Mouse (Mus musculus) kidney, embryonic 14.5 days (tissue): ENCODE results near the gene Gm11027. TPM values are rescaled to one million over a fixed set of nuclear protein-coding genes. Genes with fewer than 3 reads are reported as not detected.

Source experiments
- ATAC-seq: fragments of 200-750 bp; cut with Nextera tagmentation; 2 replicates; pipeline ENCODE4 v1.8.0; 2017; ENCODE audit warnings: moderate number of reproducible peaks, mild to moderate bottlenecking, moderate TSS enrichment, moderate library complexity; ENCODE audit not compliant: low FRiP score, low TSS enrichment
- H3K27ac ChIP-seq: fragments of 300-500 bp; sonication (generic); 2 replicates; pipeline ENCODE4 v1.5.1; 2014; ENCODE audit warnings: low read depth, mild to moderate bottlenecking, low read length, moderate library complexity, mixed read lengths
- H3K27me3 ChIP-seq: fragments of 300-500 bp; sonication (generic); 2 replicates; pipeline ENCODE4 v1.6.1; 2014; ENCODE audit warnings: mild to moderate bottlenecking, low read length; ENCODE audit not compliant: control insufficient read depth, insufficient read depth
- H3K36me3 ChIP-seq: fragments of 300-500 bp; sonication (generic); 2 replicates; pipeline ENCODE4 v1.6.1; 2014; ENCODE audit warnings: low read length, mixed read lengths; ENCODE audit not compliant: control insufficient read depth, insufficient read depth
- H3K4me1 ChIP-seq: fragments of 300-500 bp; sonication (generic); 2 replicates; pipeline ENCODE4 v1.6.1; 2014; ENCODE audit warnings: low read length, mixed read lengths; ENCODE audit not compliant: control insufficient read depth, insufficient read depth
- H3K4me2 ChIP-seq: fragments of 300-500 bp; sonication (generic); replicated peaks from 2 replicates; pipeline ENCODE4 v1.6.1; 2014; ENCODE audit warnings: low read depth, mild to moderate bottlenecking, low read length
- H3K4me3 ChIP-seq: fragments of 300-500 bp; sonication (generic); 2 replicates; pipeline ENCODE4 v1.5.1; 2014; ENCODE audit warnings: mild to moderate bottlenecking, low read length
- H3K9ac ChIP-seq: fragments of 300-500 bp; sonication (generic); 2 replicates; pipeline ENCODE4 v1.6.1; 2014; ENCODE audit warnings: low read depth, mild to moderate bottlenecking, low read length, moderate library complexity
- H3K9me3 ChIP-seq: fragments of 300-500 bp; sonication (generic); 2 replicates; pipeline ENCODE4 v1.6.1; 2016; ENCODE audit warnings: low read length; ENCODE audit not compliant: control insufficient read depth
- WGBS: fragments of 180-500 bp; shearing (Covaris S2); extraction: QIAGEN DNeasy Blood & Tissue Kit; methylation state at CpG from one replicate; pipeline ENCODE4 v1.1.7; 2014; 5-methylcytosine and 5-hydroxymethylcytosine counted together
- polyA plus RNA-seq: library from polyadenylated mRNA; unstranded; fragments of >200 nt; fragmentation: Nextera tagmentation; extraction: Ambion mirVana; gene quantifications from 2 replicates; pipeline ENCODE4 v1.2.1, GENCODE M21; 2014

Gm11027 gene
- polyA plus RNA-seq, 1 experiment from 2014 or later: not detected

DNA sequence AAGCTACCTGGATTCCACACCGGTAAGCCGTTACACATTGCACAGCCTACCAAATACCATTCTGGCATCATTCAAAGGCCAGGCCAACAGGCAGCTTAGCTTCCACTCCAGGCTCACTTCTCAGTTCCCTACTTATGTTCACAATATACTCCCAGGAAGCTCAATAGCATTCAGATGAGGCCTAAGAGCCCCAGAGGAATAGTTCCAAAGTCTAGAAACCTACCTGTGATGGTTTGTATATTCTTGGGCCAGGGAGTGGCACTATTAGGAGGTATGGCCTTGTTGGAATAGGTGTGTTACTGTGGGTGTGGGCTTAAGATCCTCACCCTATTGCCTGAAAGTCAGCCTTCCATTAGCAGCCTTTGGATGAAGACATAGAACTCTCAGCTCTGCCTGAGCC, 4.1 kb upstream of the Gm11027 start:
- no peak for ATAC-seq
- WGBS: 98% methylated on average over 2 of the region's 2 CpGs

DNA sequence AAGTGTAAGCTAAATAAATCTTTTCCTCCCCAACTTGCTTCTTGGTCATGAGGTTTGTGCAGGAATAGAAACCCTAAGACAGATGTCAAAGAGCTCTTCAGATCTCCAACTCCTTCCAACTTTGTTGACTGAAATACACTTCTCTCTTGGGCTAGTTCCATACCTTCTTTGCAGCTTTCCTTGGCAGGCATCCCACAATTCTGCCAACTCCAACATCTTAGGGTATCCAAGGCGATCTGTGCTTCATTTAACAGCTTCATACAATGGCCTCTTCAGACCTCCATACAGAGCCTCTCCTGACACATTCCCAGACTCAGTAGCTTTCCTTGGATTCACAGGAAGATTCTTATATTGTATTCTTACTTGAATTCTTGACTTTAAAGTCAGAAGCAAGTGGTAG, 1.5 kb upstream of the Gm11027 start:
- WGBS: 61% methylated on average over 1 of the region's 1 CpGs
- no peak overlapping the region for H3K4me2 ChIP-seq
- ATAC-seq: no peak

More for the DNA sequence above, 4.1 kb upstream of the Gm11027 start:
- Histone ChIP-seq H3K9me3 (no peaks in the 10 kb centered on the region), H3K9ac (no peak overlapping the region), H3K27ac (no peak overlapping the region), H3K27me3 (no peaks in the 10 kb centered on the region), H3K4me1 (no peaks in the 10 kb centered on the region), H3K4me3 (no peak overlapping the region), H3K4me2 (no peak overlapping the region), H3K36me3 (no peaks in the 10 kb centered on the region)

DNA sequence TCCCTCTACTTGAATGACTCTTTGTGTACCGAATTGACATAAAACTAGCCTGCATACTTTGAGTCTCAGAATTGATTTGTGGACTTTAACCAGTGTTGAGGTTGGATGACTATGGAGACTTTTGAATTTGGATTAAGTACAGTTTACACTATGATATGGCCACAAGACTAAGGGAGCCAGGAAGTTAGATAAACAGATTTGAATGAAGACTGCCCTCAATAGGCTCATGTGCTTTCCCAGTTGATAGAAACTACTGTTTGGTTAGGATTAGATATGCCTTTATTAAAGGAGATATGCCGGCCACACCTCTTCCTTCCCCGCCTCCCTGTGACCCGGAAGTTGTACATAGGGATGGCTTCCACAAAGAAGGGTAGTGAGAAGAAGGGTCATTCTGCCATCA, 445 bp downstream of the Gm11027 start:
- Histone ChIP-seq H3K4me1 (no peaks in the 10 kb centered on the region), H3K4me2 (no peak overlapping the region), H3K9ac (no peak overlapping the region), H3K27me3 (no peaks in the 10 kb centered on the region), H3K36me3 (no peaks in the 10 kb centered on the region), H3K9me3 (no peaks in the 10 kb centered on the region), H3K27ac (no peak overlapping the region), H3K4me3 (no peak overlapping the region)
- 97% methylated on average over 4 of the region's 4 CpGs for WGBS
- no peak for ATAC-seq

More for the DNA sequence above, 1.5 kb upstream of the Gm11027 start:
- no peaks in the 10 kb centered on the region for H3K4me1 ChIP-seq
- H3K27me3 ChIP-seq: no peaks in the 10 kb centered on the region
- H3K4me3 ChIP-seq: no peak overlapping the region
- no peaks in the 10 kb centered on the region for H3K36me3 ChIP-seq
- H3K9ac ChIP-seq: no peak overlapping the region
- H3K9me3 ChIP-seq: no peaks in the 10 kb centered on the region
- no peak overlapping the region for H3K27ac ChIP-seq

DNA sequence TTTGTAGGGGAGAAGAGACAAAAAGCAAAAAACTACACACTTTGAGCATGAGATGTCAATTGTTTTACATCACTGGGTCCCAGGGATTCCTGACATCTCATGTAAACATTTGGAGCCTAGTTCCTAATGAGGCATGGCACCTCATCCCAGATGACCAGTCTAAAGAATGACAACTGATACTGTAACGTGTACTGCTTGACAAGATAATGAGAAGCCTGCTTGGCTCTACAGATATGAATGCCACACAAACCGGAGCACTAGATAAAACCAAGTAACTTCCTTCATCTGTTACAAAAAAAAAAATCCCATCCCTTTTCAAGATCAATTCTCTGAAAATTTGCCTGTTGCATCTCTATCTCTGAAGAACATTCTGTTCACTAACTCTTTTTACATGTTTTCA, 1.8 kb downstream of the Gm11027 start:
- Histone ChIP-seq H3K9me3 (no peaks in the 10 kb centered on the region), H3K4me1 (no peaks in the 10 kb centered on the region), H3K4me3 (no peak overlapping the region), H3K4me2 (no peak overlapping the region), H3K36me3 (no peaks in the 10 kb centered on the region), H3K27ac (no peak overlapping the region), H3K9ac (no peak overlapping the region), H3K27me3 (no peaks in the 10 kb centered on the region)
- WGBS: 61% methylated on average over 2 of the region's 2 CpGs
- no peak for ATAC-seq

DNA sequence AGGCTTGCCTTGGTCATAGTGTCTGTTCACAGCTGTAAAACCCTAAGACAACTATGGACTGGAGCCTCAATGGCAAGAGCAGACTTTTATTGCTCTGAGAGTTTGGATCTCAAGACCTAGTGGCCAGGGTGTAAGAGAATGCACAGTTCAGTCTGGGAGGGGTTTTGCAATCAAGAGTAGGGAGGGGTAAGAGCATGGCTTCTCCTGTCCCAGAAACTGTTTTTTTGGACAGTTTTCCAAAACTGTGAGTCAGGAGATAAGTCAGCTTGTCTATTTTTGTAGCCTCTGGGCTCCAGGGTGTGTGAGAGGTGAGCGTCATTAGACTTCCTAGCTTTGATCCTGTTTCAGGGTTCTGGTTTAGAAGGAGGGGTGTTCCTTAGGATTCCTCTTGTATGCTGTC, 3.4 kb downstream of the Gm11027 start:
- no peak for ATAC-seq
- no peaks in the 10 kb centered on the region for H3K4me1 ChIP-seq
- H3K27ac ChIP-seq: no peak overlapping the region
- H3K9me3 ChIP-seq: no peaks in the 10 kb centered on the region
- no peak overlapping the region for H3K4me3 ChIP-seq
- H3K4me2 ChIP-seq: no peak overlapping the region
- no peaks in the 10 kb centered on the region for H3K36me3 ChIP-seq
- no peaks in the 10 kb centered on the region for H3K27me3 ChIP-seq
- no peak overlapping the region for H3K9ac ChIP-seq
- WGBS: 92% methylated on average over 1 of the region's 1 CpGs

DNA sequence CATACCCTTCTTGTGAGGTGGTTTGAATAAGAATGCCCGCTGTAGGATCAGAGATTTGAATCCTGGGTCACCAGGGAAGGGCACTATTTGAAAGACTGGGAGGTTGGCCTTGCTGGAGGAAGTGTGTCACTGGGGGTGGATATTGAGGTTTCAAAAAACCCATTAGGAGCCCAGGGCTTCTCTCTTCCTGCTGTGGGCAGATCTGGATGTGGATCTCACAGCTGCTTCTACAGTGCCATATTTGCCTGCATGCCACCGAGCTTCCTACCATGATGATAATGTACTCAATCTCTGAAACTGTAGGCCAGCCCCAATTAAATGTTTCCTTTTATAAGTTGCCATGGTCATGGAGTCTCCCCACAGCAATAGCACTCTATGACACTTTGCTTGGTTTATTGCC, 4.0 kb downstream of the Gm11027 start:
- 91% methylated on average over 2 of the region's 2 CpGs for WGBS
- no peak for ATAC-seq

DNA sequence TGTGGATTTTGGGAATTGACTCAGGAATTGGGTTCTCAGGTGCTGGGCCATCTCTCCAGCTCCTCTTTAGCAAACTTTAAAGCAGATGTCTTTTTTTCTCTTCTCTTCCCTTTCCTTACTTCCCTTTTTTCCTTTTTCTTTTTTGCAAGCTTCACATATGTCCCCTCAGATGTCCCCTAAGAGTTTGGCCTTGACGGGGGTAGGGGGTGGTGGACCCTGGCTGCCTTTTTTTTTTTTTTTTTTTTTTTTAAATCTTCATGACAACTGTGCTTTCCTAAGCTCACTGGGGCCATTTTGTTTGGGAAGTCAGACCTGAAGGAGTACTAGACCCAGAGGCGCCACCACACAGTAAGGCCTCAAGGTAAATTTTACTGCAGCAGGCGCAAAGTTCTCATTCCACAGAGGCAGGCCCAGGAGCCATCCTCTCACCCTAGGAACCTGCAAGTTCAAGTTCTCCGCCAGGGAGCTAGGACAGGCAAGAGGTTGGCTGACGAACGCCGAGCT, 5.0 kb downstream of the Gm11027 start:
- no peak; the same call in 1 of the 2 replicates for ATAC-seq
- Histone ChIP-seq H3K4me3 (peak overlapping the region; percentile 81), H3K9me3 (no peaks in the 10 kb centered on the region), H3K4me1 (no peaks in the 10 kb centered on the region), H3K36me3 (no peaks in the 10 kb centered on the region), H3K27ac (peak overlapping the region; percentile 93), H3K9ac (peak overlapping the region; percentile 92), H3K4me2 (peak overlapping the region; percentile 42), H3K27me3 (no peaks in the 10 kb centered on the region)
- WGBS: 5% methylated on average over 7 of the region's 7 CpGs

More for the DNA sequence above, 4.0 kb downstream of the Gm11027 start:
- no peak overlapping the region for H3K9ac ChIP-seq
- no peaks in the 10 kb centered on the region for H3K4me1 ChIP-seq
- no peak overlapping the region for H3K4me3 ChIP-seq
- H3K36me3 ChIP-seq: no peaks in the 10 kb centered on the region
- H3K27me3 ChIP-seq: no peaks in the 10 kb centered on the region
- H3K9me3 ChIP-seq: no peaks in the 10 kb centered on the region
- H3K4me2 ChIP-seq: no peak overlapping the region
- H3K27ac ChIP-seq: no peak overlapping the region

DNA sequence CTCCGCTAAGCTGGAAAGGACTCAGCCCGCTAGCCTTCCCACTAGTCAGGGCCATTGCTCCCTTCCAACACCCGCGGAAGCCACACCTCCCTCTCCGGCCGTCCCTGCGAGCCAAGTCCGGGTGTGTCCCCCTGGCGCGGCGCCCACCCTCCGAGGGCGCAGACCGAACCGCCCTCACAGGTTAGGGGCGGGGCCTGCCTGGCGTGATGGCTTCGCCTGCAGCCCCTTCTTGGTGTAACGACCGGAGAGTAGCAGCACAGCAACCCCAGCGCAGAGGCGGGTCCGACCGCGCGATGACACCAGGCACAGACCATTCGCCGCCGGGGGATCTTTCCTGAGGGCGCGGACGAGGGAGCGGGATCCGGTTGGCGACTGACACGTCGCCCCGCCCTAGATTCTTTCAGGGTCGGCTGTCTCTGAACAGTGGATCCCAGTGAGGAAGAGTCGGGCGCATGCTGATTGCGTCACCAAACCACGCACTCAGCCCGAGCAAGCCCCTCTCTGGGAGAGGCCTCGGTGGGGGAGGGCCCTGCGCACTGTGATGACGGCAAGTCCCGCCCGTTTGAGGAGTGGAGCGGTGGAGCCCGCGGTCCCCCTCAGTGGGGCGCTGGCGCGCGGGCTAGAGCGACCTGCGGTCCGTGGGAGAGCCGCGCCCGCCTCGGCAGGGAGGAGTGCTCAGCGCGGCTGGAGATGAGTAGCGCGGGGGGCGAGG, 5.6 kb downstream of the Gm11027 start, which contains the start of gene Esyt2:
Gene Esyt2 (plus strand): TSS at position 544 of the 712 bp plus-strand sequence.
- H3K27me3 ChIP-seq: no peaks in the 10 kb centered on the region
- H3K9me3 ChIP-seq: no peaks in the 10 kb centered on the region
- H3K36me3 ChIP-seq: no peaks in the 10 kb centered on the region
- peak within 1 kb of the TSS; percentile 92 for H3K4me2 ChIP-seq
- H3K4me3 ChIP-seq: peak within 1 kb of the TSS; percentile 81
- peak; percentile 97 for ATAC-seq
- under 1% methylated on average over 59 of the region's 68 CpGs for WGBS
- H3K27ac ChIP-seq: peak within 1 kb of the TSS; percentile 93
- peak within 1 kb of the TSS; percentile 92 for H3K9ac ChIP-seq
- H3K4me1 ChIP-seq: no peaks in the 10 kb centered on the region

DNA sequence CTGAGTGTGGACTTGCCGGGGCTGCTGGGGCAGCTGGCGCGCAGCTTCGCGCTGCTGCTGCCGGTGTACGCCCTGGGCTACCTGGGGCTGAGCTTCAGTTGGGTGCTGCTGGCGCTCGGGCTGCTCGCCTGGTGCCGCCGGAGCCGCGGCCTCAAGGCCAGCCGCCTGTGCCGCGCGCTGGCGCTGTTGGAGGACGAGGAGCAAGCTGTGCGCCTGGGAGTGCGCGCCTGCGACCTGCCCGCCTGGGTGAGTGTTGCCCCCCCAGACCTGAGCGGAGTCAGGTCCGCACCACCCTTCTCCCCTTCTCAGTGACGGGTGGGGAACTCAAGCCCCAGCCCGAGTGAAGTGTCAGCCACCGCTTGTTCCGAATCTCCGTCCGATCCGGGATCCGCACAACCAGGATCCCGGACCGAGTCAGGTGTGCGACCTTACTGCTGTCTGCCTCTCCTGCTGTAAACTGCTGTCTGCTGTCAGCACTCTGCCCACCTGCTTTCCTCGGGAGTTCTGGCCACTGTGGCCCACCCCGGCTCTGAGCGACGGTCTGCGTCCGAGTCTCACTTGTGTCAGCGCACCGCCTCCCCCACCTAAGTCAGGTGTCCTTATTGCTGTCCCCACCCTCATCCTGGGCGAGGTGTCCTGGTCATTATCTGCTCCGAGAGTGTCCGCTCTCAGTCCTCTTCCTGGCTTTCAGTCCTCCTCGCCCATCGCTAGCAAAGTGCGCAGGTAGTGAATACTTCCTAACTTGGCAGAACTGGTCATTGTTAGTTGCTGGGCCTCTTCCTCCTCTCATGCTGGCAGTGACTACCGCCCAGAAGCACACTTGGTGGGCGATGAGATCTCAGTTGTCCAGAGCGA, 6.5 kb downstream of the Gm11027 start:
- no peaks in the 10 kb centered on the region for H3K9me3 ChIP-seq
- no peaks in the 10 kb centered on the region for H3K27me3 ChIP-seq
- WGBS: under 1% methylated on average over 52 of the region's 55 CpGs
- no peaks in the 10 kb centered on the region for H3K4me1 ChIP-seq
- H3K27ac ChIP-seq: peak overlapping the region; percentile 82
- peak overlapping the region; percentile 92 for H3K4me2 ChIP-seq
- peak overlapping the region; percentile 81 for H3K4me3 ChIP-seq
- peak overlapping the region; percentile 92 for H3K9ac ChIP-seq
- ATAC-seq: peak; percentile 6
- H3K36me3 ChIP-seq: no peaks in the 10 kb centered on the region
